Mouse (Mus musculus) embryonic stem cell, embryonic (primary cell): Measurements from ENCODE around the gene Tmem216.

ENCODE experiments used
- CTCF ChIA-PET, 4 experiments: fragments of 300-600 bp in 2 of 4; fragments of 350-600 bp in 2 of 4; sonication (Branson Sonifier 250); formaldehyde crosslinking; loops; one replicate each; lab custom pipeline; 2022; ENCODE audit warnings: inconsistent platforms in 2 of 4; lab: Charles Lee
- POLR2A ChIA-PET, 4 experiments: fragments of 300-600 bp in 2 of 4; fragments of 350-600 bp in 2 of 4; sonication (Branson Sonifier 250); formaldehyde crosslinking; loops; one replicate each; lab custom pipeline; 2022; ENCODE audit warnings: antibody characterized with exemption in 4 of 4, inconsistent platforms in 1 of 4; lab: Charles Lee

The Tmem216 gene

GRCm38 (mm10) chr19:10583550-10584146 is 27.6 kb upstream of the Tmem216 start:
- CTCF ChIA-PET: interaction anchor here in 1 of 4 experiments (0.5 kb wide), 1 partner anchor 1322 kb away, joined by 3 read pairs; no protein-coding TSS in a partner anchor

GRCm38 (mm10) chr19:10581984-10582383 is 25.9 kb upstream of the Tmem216 start:
- POLR2A ChIA-PET: interaction anchor here in 2 of 4 experiments (1.0 to 9.1 kb wide), 3 partner anchors 23 to 32 kb away, joined by 3 to 106 read pairs (median 6); partner anchors contain the start of genes Ddb1 (in 2 of the 2) and Tkfc (in 2 of the 2)
- CTCF ChIA-PET: interaction anchor here in 2 of 4 experiments (0.6 to 1.2 kb wide), 2 partner anchors 20 to 391 kb away, joined by 3 to 4 read pairs; no protein-coding TSS in a partner anchor

More at GRCm38 (mm10) chr19:10583550-10584146, 27.6 kb upstream of the Tmem216 start:
- POLR2A ChIA-PET: interaction anchor here in 2 of 4 experiments (0.7 to 1.7 kb wide), 8 partner anchors 9 to 225 kb away, joined by 3 to 7 read pairs (median 4); partner anchors contain the start of genes Ddb1 (in 2 of the 2) and Tkfc (in 1 of the 2)

GRCm38 (mm10) chr19:10580761-10581160 is 24.7 kb upstream of the Tmem216 start:
- ChIA-PET CTCF (no interaction called here), POLR2A (interaction anchor here in 2 of 4 experiments (0.7 to 9.1 kb wide), 6 partner anchors 12 to 314 kb away, joined by 3 to 106 read pairs (median 4); partner anchors contain the start of genes Ddb1 (in 1 of the 2), Sdhaf2 (in 1 of the 2) and Tkfc (in 1 of the 2))

- ChIA-PET POLR2A (interaction anchor here in 3 of 4 experiments (0.7 to 9.1 kb wide), 13 partner anchors 8 to 313 kb away, joined by 3 to 106 read pairs (median 3); partner anchors contain the start of genes Ddb1 (in 2 of the 3), Tkfc (in 2 of the 3) and Sdhaf2 (in 1 of the 3)), CTCF (interaction anchor here in 1 of 4 experiments (1.2 kb wide), 1 partner anchor 18 kb away, joined by 4 read pairs; no protein-coding TSS in a partner anchor)
Measured at GRCm38 (mm10) chr19:10580102-10580501, 24.1 kb upstream of the Tmem216 start.

- CTCF ChIA-PET: interaction anchor here (0.6 to 1.8 kb wide), 18 partner anchors 10 to 132 kb away, joined by 3 to 9 read pairs (median 3); partner anchors contain the start of genes Ddb1 (in 2 of the 4), Tkfc (in 2 of the 4), Cpsf7 (in 1 of the 4) and Sdhaf2 (in 1 of the 4)
- POLR2A ChIA-PET: interaction anchor here in 3 of 4 experiments (0.5 to 9.1 kb wide), 61 partner anchors 8 to 1388 kb away, joined by 3 to 106 read pairs (median 4); partner anchors contain the start of genes Cpsf7 (in 3 of the 3), Ddb1 (in 3 of the 3), Sdhaf2 (in 3 of the 3) and Tkfc (in 3 of the 3)
Measured at GRCm38 (mm10) chr19:10576690-10577561, 20.9 kb upstream of the Tmem216 start, which contains the start of the genes Cyb561a3 and Tmem138. TSS of gene Cyb561a3 (plus strand) at chr19:10577172. TSS of gene Tmem138 (minus strand) at chr19:10577362.

- ChIA-PET CTCF (no interaction called here), POLR2A (interaction anchor here in 2 of 4 experiments (1.1 to 2.4 kb wide), 2 partner anchors 7 to 13 kb away, joined by 3 to 9 read pairs; partner anchors contain the start of genes Cyb561a3 (in 1 of the 2) and Tmem138 (in 1 of the 2))
Measured at GRCm38 (mm10) chr19:10569627-10570026, 13.6 kb upstream of the Tmem216 start.

- ChIA-PET CTCF (interaction anchor here in 2 of 4 experiments (0.6 to 1.7 kb wide), 2 partner anchors 26 to 37 kb away, joined by 4 to 7 read pairs; no protein-coding TSS in a partner anchor), POLR2A (interaction anchor here in 3 of 4 experiments (0.7 to 4.3 kb wide), 7 partner anchors 10 to 284 kb away, joined by 3 to 19 read pairs (median 9); partner anchors contain the start of genes Cyb561a3 (in 3 of the 3), Tmem138 (in 3 of the 3), Ddb1 (in 1 of the 3) and Tkfc (in 1 of the 3))
Measured at GRCm38 (mm10) chr19:10565217-10565616, 9.2 kb upstream of the Tmem216 start.

- ChIA-PET CTCF (interaction anchor here in 1 of 4 experiments (1.1 to 1.7 kb wide), 3 partner anchors 12 to 419 kb away, joined by 3 to 4 read pairs (median 3); partner anchors contain the start of gene Cyb561a3), POLR2A (interaction anchor here in 3 of 4 experiments (0.6 to 2.8 kb wide), 13 partner anchors 9 to 55 kb away, joined by 3 to 10 read pairs (median 4); partner anchors contain the start of genes Cyb561a3 (in 2 of the 3), Ddb1 (in 2 of the 3), Tmem138 (in 2 of the 3) and Tkfc (in 1 of the 3))
Measured at GRCm38 (mm10) chr19:10564278-10564677, 8.2 kb upstream of the Tmem216 start.

- ChIA-PET CTCF (no interaction called here), POLR2A (interaction anchor here in 2 of 4 experiments (1.1 to 2.0 kb wide), 3 partner anchors 15 to 70 kb away, joined by 3 to 14 read pairs (median 5); partner anchors contain the start of genes Cyb561a3 (in 1 of the 2), Ddb1 (in 1 of the 2) and Tmem138 (in 1 of the 2))
Measured at GRCm38 (mm10) chr19:10562351-10562750, 6.3 kb upstream of the Tmem216 start.

- CTCF ChIA-PET: interaction anchor here in 2 of 4 experiments (0.6 to 1.3 kb wide), 8 partner anchors 16 to 418 kb away, joined by 3 to 6 read pairs (median 3); partner anchors contain the start of genes Cyb561a3 (in 1 of the 2) and Tmem138 (in 1 of the 2)
- POLR2A ChIA-PET: interaction anchor here in 3 of 4 experiments (0.6 to 2.0 kb wide), 11 partner anchors 10 to 140 kb away, joined by 3 to 14 read pairs (median 4); partner anchors contain the start of genes Cyb561a3 (in 2 of the 3), Ddb1 (in 2 of the 3) and Tmem138 (in 2 of the 3)
Measured at GRCm38 (mm10) chr19:10561558-10562314, 5.7 kb upstream of the Tmem216 start.

GRCm38 (mm10) chr19:10560108-10560507 is 4.1 kb upstream of the Tmem216 start:
- CTCF ChIA-PET: no interaction called here
- POLR2A ChIA-PET: interaction anchor here in 1 of 4 experiments (0.7 to 1.7 kb wide), 2 partner anchors 28 to 46 kb away, joined by 3 to 5 read pairs; partner anchors contain the start of genes Ddb1 and Tkfc

GRCm38 (mm10) chr19:10557837-10558375 is 1.9 kb upstream of the Tmem216 start:
- POLR2A ChIA-PET: interaction anchor here in 1 of 4 experiments (0.6 to 0.7 kb wide), 2 partner anchors 14 to 20 kb away, joined by 3 to 4 read pairs; no protein-coding TSS in a partner anchor
- CTCF ChIA-PET: interaction anchor here in 3 of 4 experiments (0.6 to 2.1 kb wide), 7 partner anchors 19 to 498 kb away, joined by 3 to 9 read pairs (median 5); partner anchors contain the start of genes Cyb561a3 (in 1 of the 3) and Tmem138 (in 1 of the 3)

GRCm38 (mm10) chr19:10557430-10557829 is 1.4 kb upstream of the Tmem216 start:
- CTCF ChIA-PET: interaction anchor here in 3 of 4 experiments (0.7 to 2.1 kb wide), 4 partner anchors 19 to 497 kb away, joined by 5 to 9 read pairs (median 8); partner anchors contain the start of genes Cyb561a3 (in 1 of the 3) and Tmem138 (in 1 of the 3)

GRCm38 (mm10) chr19:10557001-10557400 is 963 bp upstream of the Tmem216 start:
- POLR2A ChIA-PET: interaction anchor here in 2 of 4 experiments (0.6 to 2.9 kb wide), 4 partner anchors 13 to 416 kb away, joined by 3 to 18 read pairs (median 8); partner anchors contain the start of genes Cpsf7 (in 1 of the 2) and Sdhaf2 (in 1 of the 2)

More at GRCm38 (mm10) chr19:10557430-10557829, 1.4 kb upstream of the Tmem216 start:
- POLR2A ChIA-PET: interaction anchor here in 2 of 4 experiments (0.6 to 2.9 kb wide), 4 partner anchors 12 to 416 kb away, joined by 3 to 18 read pairs (median 4); no protein-coding TSS in a partner anchor

More at GRCm38 (mm10) chr19:10557001-10557400, 963 bp upstream of the Tmem216 start:
- CTCF ChIA-PET: interaction anchor here in 1 of 4 experiments (2.1 kb wide), 1 partner anchor 20 kb away, joined by 9 read pairs; the partner anchor contains the start of genes Cyb561a3 and Tmem138
